In the genomic region with DNA sequence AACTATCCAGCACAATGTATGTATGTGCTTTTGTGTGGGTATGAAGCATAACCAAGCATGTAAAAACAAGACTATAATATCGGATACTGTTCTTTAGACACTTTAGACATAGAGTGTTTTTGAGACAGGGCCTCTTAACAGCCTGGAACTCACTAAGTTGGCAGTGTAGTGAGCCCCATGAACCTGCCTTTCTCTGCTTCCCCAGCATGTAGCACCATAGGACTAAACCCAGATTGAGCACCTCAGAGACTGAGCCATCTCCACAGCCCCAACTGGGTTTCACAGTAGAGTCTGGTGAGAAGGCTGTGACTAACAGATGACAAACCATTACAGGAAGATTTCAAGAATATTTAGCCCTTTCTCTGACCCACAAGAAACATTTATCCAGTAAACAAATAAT, we compare ENCODE assay signal across 31 mouse cellular contexts.
"Had no signal": no experiment of that assay in that cellular context is flagged by ENCODE, and none has a peak within 500 bp of the region (broad histone marks: within the 10 kb centered on the region; RNA-seq: fewer than 3 reads in every experiment).

No protein-coding gene starts in this region.

- H3K36me3 ChIP-seq: limb, embryonic 10.5 days; limb, embryonic 12.5 days; limb, embryonic 13.5 days; limb, embryonic 15.5 days; liver, embryonic 12.5 days; liver, embryonic 13.5 days; liver, embryonic 15.5 days; lung, embryonic 15.5 days; midbrain, embryonic 10.5 days; midbrain, embryonic 12.5 days; midbrain, embryonic 13.5 days; midbrain, embryonic 15.5 days; neural tube, embryonic 12.5 days had no signal

- DNase-seq: left cerebral cortex, postnatal 4 days; liver; liver, embryonic 13.5 days; liver, postnatal 0 days; lung, adult 18-20 months; lung, adult 2 months; lung, embryonic 14.5 days; lung, postnatal 10 days; lung, postnatal 14 days; lung, postnatal 36 days; lung, postnatal 4 days; midbrain, embryonic 14.5 days had no signal

- H3K9me3 ChIP-seq: limb, embryonic 10.5 days; limb, embryonic 12.5 days; limb, embryonic 13.5 days; limb, embryonic 15.5 days; liver, embryonic 12.5 days; liver, embryonic 13.5 days; liver, embryonic 15.5 days; lung, embryonic 15.5 days; megakaryocyte, embryonic 14.5 days; midbrain, embryonic 10.5 days; midbrain, embryonic 12.5 days; midbrain, embryonic 13.5 days; midbrain, embryonic 15.5 days; neural tube, embryonic 12.5 days had no signal

- H3K4me2 ChIP-seq: limb, embryonic 12.5 days; limb, embryonic 13.5 days; limb, embryonic 15.5 days; liver, embryonic 12.5 days; liver, embryonic 13.5 days; liver, embryonic 15.5 days; lung, embryonic 14.5 days; lung, embryonic 15.5 days; midbrain, embryonic 11.5 days; midbrain, embryonic 12.5 days; midbrain, embryonic 13.5 days; midbrain, embryonic 15.5 days; neural tube, embryonic 12.5 days had no signal

- H3K27me3 ChIP-seq: limb, embryonic 15.5 days; liver, embryonic 12.5 days; liver, embryonic 13.5 days; liver, embryonic 15.5 days; lung, embryonic 15.5 days; megakaryocyte, embryonic 14.5 days; midbrain, embryonic 12.5 days; midbrain, embryonic 13.5 days; midbrain, embryonic 15.5 days; neural tube, embryonic 12.5 days had no signal

- H3K27ac ChIP-seq: limb, embryonic 10.5 days; limb, embryonic 12.5 days; limb, embryonic 13.5 days; limb, embryonic 15.5 days; liver, embryonic 12.5 days; liver, embryonic 13.5 days; liver, embryonic 14.5 days; liver, embryonic 15.5 days; lung, embryonic 15.5 days; macrophage; midbrain, embryonic 10.5 days; midbrain, embryonic 12.5 days; midbrain, embryonic 13.5 days; midbrain, embryonic 15.5 days; neural tube, embryonic 12.5 days had no signal

- H3K4me1 ChIP-seq: liver, embryonic 12.5 days; liver, embryonic 13.5 days; liver, embryonic 15.5 days; lung, embryonic 15.5 days; megakaryocyte, embryonic 14.5 days had no signal

- ATAC-seq: liver, embryonic 12.5 days; liver, postnatal 0 days; lung, postnatal 0 days; midbrain, embryonic 13.5 days; midbrain, embryonic 15.5 days; midbrain, embryonic 16.5 days had no signal

- H3K4me3 ChIP-seq: limb, embryonic 10.5 days; limb, embryonic 12.5 days; limb, embryonic 13.5 days; limb, embryonic 15.5 days; liver, embryonic 12.5 days; liver, embryonic 13.5 days; liver, embryonic 15.5 days; lung, embryonic 15.5 days; megakaryocyte, embryonic 14.5 days; midbrain, embryonic 10.5 days; midbrain, embryonic 12.5 days; midbrain, embryonic 13.5 days; midbrain, embryonic 15.5 days; myocyte; neural tube, embryonic 12.5 days had no signal

- H3K9ac ChIP-seq: limb, embryonic 12.5 days; limb, embryonic 13.5 days; limb, embryonic 15.5 days; liver, embryonic 12.5 days; liver, embryonic 13.5 days; liver, embryonic 14.5 days; liver, embryonic 15.5 days; liver, postnatal 0 days; lung, embryonic 14.5 days; lung, embryonic 15.5 days; midbrain, embryonic 12.5 days; midbrain, embryonic 13.5 days; midbrain, embryonic 15.5 days; neural tube, embryonic 12.5 days had no signal
